Mouse (Mus musculus): Measurements from ENCODE around the gene Ppil2. TPM values are rescaled to one million over a fixed set of nuclear protein-coding genes. Genes with fewer than 3 reads are reported as not detected.

The Ppil2 gene
- 99.6 and 110 TPM in 2 replicates for polyA plus RNA-seq (2012; rRNA removed)

- DNase-seq (ENCODE audit: extremely low spot score in 1 of 2, low spot score in 1 of 2): peak; percentile 56 to 82
Observed at GRCm38 (mm10) chr16:17110771-17111743, at the start of gene Ppil2. Ppil2 (minus strand) TSS chr16:17111257.

GRCm38 (mm10) chr16:17154346-17154745 lies 43.3 kb upstream of the Ppil2 start:
- no peak for DNase-seq (ENCODE audit: extremely low spot score in 1 of 2, low spot score in 1 of 2)

- DNase-seq (ENCODE audit: extremely low spot score in 1 of 2, low spot score in 1 of 2): no peak
Observed at GRCm38 (mm10) chr16:17151874-17152273, 40.8 kb upstream of the Ppil2 start.

- no peak for DNase-seq (ENCODE audit: extremely low spot score in 1 of 2, low spot score in 1 of 2)
Observed at GRCm38 (mm10) chr16:17150520-17151258, 39.6 kb upstream of the Ppil2 start.

- no peak for DNase-seq (ENCODE audit: extremely low spot score in 1 of 2, low spot score in 1 of 2)
Observed at GRCm38 (mm10) chr16:17148084-17148483, 37.0 kb upstream of the Ppil2 start.

GRCm38 (mm10) chr16:17147391-17147929 lies 36.4 kb upstream of the Ppil2 start:
- peak in 1 of 2 experiments; percentile 41 for DNase-seq (ENCODE audit: extremely low spot score in 1 of 2, low spot score in 1 of 2)

- DNase-seq (ENCODE audit: extremely low spot score in 1 of 2, low spot score in 1 of 2): peak; percentile 51 to 85
Observed at GRCm38 (mm10) chr16:17146772-17147235, 35.7 kb upstream of the Ppil2 start, which contains the start of gene Ccdc116. Ccdc116 (minus strand) TSS chr16:17147229.

- no peak for DNase-seq (ENCODE audit: extremely low spot score in 1 of 2, low spot score in 1 of 2)
Observed at GRCm38 (mm10) chr16:17144339-17144738, 33.3 kb upstream of the Ppil2 start, which contains the start of gene Ydjc. Ydjc (plus strand) TSS chr16:17144621.

- DNase-seq (ENCODE audit: extremely low spot score in 1 of 2, low spot score in 1 of 2): no peak
Observed at GRCm38 (mm10) chr16:17137355-17137754, 26.3 kb upstream of the Ppil2 start.

- no peak for DNase-seq (ENCODE audit: extremely low spot score in 1 of 2, low spot score in 1 of 2)
Observed at GRCm38 (mm10) chr16:17132906-17133200, 21.8 kb upstream of the Ppil2 start.

- peak; percentile 94 to 99 for DNase-seq (ENCODE audit: extremely low spot score in 1 of 2, low spot score in 1 of 2)
Observed at GRCm38 (mm10) chr16:17132089-17132905, 21.2 kb upstream of the Ppil2 start, which contains the start of gene Sdf2l1. Sdf2l1 (minus strand) TSS chr16:17132383.

- no peak for DNase-seq (ENCODE audit: extremely low spot score in 1 of 2, low spot score in 1 of 2)
Observed at GRCm38 (mm10) chr16:17131191-17132088, 20.4 kb upstream of the Ppil2 start.

- DNase-seq (ENCODE audit: extremely low spot score in 1 of 2, low spot score in 1 of 2): peak in 1 of 2 experiments; percentile 68
Observed at GRCm38 (mm10) chr16:17127292-17127691, 16.2 kb upstream of the Ppil2 start.

GRCm38 (mm10) chr16:17124871-17125520 lies 13.9 kb upstream of the Ppil2 start, which contains the start of gene 2610318N02Rik:
2610318N02Rik (minus strand) TSS chr16:17125167.
- peak; percentile 37 to 76 for DNase-seq (ENCODE audit: extremely low spot score in 1 of 2, low spot score in 1 of 2)

GRCm38 (mm10) chr16:17124119-17124870 lies 13.2 kb upstream of the Ppil2 start:
- no peak for DNase-seq (ENCODE audit: extremely low spot score in 1 of 2, low spot score in 1 of 2)

- no peak for DNase-seq (ENCODE audit: extremely low spot score in 1 of 2, low spot score in 1 of 2)
Observed at GRCm38 (mm10) chr16:17121569-17121968, 10.5 kb upstream of the Ppil2 start.

GRCm38 (mm10) chr16:17117309-17117799 lies 6.3 kb upstream of the Ppil2 start:
- DNase-seq (ENCODE audit: extremely low spot score in 1 of 2, low spot score in 1 of 2): no peak

Measured in frontal cortex, adult 2 months (tissue).